Mouse (Mus musculus): ENCODE data around the gene Tmem198.

Gene Tmem198

DNA sequence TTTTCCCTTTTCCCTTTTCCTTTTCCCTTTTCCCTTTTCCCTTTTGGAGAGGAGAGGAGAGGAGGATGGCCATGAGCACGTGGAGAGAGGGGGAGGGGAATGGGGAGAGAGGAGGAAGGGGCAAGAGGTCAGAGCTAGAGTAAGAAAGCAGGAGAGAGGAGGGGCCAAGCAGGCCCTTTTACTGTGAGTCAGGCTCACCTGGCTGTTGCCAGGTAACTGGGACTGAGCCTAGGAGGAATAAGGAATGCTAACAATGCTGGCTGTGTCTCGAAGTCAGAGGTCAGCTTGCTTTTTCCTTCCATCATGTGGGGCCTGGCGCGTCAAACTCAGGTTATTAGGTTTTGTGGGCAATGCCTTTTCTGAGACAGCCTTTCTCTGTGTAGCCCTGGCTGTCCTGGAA lies 38.7 kb downstream of the Tmem198 start:
- no peak for DNase-seq (ENCODE audit: low spot score in 2 of 2)

DNA sequence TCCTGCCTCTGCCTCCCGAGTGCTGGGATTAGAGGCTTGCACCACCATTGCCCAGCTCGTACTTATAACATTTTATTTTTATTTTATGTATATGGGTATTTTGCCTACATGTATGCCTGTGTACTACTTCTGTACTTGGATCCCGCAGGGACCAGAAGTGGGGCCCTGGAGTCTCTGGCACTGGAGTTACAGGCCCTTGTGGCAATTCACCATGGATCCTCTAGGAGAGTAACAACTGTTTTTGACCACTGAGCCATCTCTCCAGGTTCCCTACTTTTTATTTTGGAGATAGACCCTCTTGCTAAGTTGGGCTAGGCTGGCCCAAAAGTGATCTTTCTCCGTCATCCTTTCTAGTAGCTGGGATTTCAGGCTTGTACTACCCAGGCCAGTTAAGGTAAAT lies 39.1 kb downstream of the Tmem198 start:
- DNase-seq (ENCODE audit: low spot score in 2 of 2): no peak

DNA sequence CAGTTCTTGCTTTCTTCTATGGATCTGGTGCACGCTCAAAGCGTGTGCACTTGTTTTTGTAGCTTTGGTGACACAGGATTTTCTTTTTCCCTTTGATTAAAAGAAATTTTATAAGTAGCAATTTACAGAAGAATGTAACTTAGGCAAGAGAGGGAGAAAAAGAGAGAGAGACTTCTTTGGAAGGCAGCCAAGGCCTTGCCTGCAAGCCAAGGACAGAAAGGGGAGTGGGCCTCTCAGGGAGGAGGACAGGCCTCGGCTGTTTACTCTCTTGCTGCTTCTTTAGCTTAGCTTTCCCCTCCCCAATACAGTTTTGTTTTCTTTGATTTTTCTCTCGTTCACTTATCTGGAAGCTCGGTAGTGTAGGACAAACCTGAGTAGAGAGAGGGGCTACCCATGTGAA lies 40.2 kb downstream of the Tmem198 start:
- DNase-seq (ENCODE audit: low spot score in 2 of 2): no peak

DNA sequence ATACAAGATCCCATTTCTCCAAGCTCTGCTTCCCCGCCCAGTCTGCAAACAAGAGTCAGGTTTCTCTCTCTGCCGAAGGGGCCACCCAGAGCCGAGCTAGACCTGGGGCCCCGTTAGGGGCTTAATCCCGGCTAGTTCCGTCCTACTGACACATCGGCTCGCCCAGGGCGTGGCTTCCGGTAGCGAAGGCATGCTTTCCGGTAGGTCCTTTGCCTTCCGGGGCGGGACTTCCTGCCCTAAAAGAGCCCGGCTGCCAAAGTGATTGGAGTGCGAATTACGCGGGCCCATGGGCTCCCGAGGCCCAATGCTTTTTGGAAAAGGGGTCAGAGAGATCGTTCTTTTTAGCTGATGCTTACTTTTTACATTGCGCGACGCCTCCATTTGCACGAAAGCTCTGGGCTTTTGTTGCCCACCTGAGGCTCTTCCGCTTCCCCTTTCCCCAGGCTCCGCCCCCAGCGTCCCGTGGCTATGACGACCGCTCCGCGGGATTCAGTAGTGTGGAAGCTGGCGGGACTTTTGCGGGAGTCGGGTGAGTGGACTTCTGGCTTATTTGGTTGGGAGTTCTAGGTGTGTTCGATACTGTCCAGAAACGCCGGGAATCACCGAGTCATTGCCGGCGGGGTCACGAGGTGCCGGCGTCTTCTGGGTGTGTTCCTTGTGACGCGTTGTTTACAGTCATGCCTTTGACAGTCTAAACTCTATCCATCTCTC lies 42.1 kb downstream of the Tmem198 start, which contains the start of gene Stk11ip:
Stk11ip (plus strand) TSS at position 209 of the 711 bp plus-strand sequence.
- peak; percentile 93 to 96 for DNase-seq (ENCODE audit: low spot score in 2 of 2)

DNA sequence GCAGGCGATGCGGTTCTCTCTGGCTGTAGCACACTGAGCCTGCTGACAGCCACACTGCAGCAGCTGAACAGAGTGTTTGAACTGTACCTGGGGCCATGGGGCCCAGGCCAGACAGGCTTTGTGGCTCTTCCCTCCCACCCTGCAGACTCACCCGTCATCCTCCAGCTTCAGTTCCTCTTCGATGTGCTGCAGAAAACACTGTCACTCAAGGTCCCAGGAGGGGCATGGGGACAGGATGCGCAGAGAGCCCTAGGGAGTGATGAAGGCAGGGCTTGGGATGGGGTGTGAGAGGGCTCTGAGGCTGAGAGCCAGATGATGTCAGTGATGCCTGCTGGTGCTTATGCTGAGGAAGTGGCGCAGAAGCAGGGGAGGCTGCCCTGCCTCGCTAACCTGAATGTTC lies 45.3 kb downstream of the Tmem198 start:
- DNase-seq (ENCODE audit: low spot score in 2 of 2): no peak

DNA sequence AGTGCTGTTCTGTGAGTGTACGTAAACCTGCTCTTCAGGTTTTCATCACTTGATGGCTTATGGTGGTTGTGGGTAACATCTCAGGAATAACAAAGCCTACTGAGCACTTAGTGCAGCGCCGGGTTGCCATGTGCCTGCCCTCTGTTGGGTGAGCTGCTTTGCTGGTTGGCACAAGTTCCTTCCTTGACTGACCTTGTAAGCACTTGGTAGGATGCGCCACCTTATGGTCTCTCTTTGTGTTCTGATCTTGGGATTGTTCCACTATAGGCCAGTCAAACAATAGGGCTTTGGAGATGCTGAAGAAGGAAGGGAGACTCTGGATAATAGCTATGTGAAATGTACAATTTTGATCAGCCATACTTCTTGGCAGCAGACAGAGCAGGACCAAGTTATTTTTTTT lies 51.2 kb downstream of the Tmem198 start:
- no peak for DNase-seq (ENCODE audit: low spot score in 2 of 2)

DNA sequence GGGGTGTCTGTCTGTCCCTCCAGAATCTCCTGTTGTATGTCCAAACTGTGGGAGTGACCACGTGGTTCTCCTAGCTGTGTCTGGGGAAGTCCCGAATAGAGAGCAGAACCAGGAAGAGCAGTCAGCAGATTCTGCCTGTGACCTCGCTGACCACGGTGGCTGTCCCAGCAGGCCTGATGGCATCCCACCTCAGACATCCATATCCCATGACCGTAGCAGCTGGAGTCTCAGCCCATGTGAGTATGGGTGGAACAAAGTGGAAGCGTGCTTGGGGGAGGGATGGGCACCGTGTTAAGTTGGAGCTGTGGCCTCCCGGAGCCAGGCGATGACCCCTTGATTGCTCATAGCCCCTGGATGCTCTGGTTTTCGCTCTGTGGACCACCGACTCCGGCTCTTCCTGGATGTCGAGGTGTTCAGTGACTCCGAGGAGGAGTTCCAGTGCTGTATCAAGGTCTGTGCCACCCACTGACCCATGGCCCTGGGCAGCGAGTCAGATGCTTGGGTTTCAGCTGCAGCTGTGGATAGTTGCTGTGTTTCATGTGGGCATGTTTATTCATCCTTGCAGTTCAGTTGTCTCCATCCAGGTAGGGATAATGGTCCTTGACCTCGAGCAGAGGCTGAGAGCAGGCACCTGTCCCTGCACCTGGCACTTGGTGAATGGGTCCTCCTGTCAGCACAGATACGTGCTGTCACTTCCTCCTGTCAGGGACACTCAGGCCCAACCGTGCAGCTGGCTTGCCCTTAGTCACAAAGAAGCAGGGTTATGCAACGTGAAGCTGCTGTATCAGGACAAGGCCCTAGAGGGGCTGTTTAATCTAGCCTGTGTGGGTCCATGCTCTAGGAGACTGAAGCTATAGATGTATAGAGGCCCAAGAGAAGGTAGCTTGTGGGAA lies 53.2 kb downstream of the Tmem198 start:
- no peak for DNase-seq (ENCODE audit: low spot score in 2 of 2)

DNA sequence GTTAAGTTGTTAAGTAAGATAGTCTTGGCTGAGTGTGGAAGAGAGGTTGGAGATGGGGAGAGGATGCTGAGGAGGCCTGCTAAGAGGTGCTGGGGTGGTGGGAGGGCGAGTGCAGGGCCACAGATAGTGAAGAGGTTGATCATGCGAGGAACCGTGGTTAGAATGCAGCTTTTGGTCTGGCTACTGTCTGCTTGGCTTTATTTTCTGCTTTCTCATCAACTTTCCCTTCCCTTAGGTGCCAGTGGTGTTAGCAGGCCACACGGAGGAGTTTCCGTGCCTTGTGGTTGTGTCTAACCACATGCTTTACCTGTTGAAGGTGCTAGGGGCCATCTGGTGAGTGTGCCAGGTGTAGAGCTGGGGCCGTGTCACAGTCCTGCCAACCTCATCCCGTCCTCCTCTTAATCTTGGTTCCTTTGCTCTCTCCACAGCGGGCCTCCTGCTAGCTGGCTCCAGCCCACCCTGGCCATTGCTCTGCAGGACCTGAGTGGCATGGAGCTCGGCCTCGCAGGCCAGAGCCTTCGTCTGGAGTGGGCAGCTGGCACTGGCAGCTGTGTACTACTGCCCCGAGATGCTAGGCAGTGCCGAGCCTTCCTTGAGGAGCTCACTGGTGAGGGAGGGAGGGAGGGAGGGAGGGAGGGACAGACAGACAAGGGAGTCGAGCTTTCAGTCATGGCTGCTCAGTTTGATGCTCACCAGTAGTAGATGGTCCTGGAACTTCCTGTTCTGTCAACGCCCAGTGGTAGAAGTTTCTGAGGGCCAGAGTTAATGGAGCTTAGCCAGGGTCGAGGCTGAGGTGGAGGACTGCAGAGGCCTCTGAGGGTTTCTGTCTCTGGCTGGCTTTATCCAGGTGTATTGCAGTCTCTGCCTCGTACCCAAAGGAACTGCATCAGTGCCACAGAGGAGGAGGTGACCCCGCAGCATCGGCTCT lies 54.3 kb downstream of the Tmem198 start:
- DNase-seq (ENCODE audit: low spot score in 2 of 2): no peak
